Mouse (Mus musculus): ENCODE measurements around the gene Ap3b1.

- no peak for TF ChIP-seq CTCF (IDR thresholded peaks at IDR 0.05; ENCODE audit: extremely low read depth, insufficient read depth, low read length)
- TF ChIP-seq POLR2A (IDR thresholded peaks at IDR 0.05; ENCODE audit: extremely low read depth, insufficient read depth, low read length), result no peak
Measured at GRCm38 (mm10) chr13:94429567-94429966, 70.8 kb downstream of the Ap3b1 start.
